Mouse (Mus musculus) embryonic stem cell, embryonic (primary cell): ENCODE data around the gene H2afx.

Experiments
- CTCF ChIA-PET, 4 experiments: fragments of 300-600 bp in 2 of 4; fragments of 350-600 bp in 2 of 4; sonication (Branson Sonifier 250); formaldehyde crosslinking; loops; one replicate each; lab custom pipeline; 2022; ENCODE audit warnings: inconsistent platforms in 2 of 4; lab: Charles Lee
- POLR2A ChIA-PET, 4 experiments: fragments of 300-600 bp in 2 of 4; fragments of 350-600 bp in 2 of 4; sonication (Branson Sonifier 250); formaldehyde crosslinking; loops; one replicate each; lab custom pipeline; 2022; ENCODE audit warnings: antibody characterized with exemption in 4 of 4, inconsistent platforms in 1 of 4; lab: Charles Lee

Gene H2afx

DNA sequence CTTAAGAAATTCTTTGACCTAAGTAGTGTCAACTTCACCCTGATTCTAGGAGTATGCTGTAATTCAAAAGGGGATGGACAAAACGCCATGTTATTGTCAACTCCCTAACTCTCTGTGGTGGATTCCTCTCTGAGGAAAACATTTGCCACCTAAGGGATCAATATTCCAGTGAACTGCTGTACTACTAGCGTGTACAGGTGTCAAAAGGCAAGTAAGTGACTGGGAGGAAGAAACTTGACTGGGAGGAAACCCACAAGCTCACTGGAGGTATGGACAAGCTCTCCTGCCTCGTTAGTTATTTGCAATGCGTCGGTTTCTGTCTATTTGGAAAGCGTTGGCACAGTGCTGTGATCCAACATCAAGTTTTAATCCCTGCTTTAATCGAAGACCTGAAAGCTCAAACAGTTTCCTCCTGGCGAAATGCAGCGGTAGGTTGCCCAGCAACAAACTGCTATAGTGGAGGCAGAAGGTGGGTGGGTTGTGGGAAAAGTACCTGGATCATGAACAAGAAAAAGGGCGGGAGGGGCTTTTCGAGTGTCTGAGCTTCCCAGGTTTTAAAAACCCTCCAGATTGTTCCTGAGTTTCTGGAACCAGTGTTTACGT is 8.6 kb upstream of the H2afx start, which contains the start of gene Dpagt1:
Gene Dpagt1 (plus strand): TSS at position 252 of the 603 bp plus-strand sequence.
- ChIA-PET CTCF (interaction anchor here in 2 of 4 experiments (0.7 to 2.3 kb wide), 12 partner anchors 15 to 249 kb away, joined by 3 to 16 read pairs (median 4); partner anchors contain the start of genes Ccdc153 (in 1 of the 2), Hinfp (in 1 of the 2), Hmbs (in 1 of the 2) and Vps11 (in 1 of the 2)), POLR2A (interaction anchor here (0.6 to 16.0 kb wide), 79 partner anchors 7 to 441 kb away, joined by 3 to 483 read pairs (median 6); partner anchors contain the start of genes H2afx (in 4 of the 4), Cbl (in 3 of the 4), Ccdc84 (in 3 of the 4) and Hinfp (in 3 of the 4))

DNA sequence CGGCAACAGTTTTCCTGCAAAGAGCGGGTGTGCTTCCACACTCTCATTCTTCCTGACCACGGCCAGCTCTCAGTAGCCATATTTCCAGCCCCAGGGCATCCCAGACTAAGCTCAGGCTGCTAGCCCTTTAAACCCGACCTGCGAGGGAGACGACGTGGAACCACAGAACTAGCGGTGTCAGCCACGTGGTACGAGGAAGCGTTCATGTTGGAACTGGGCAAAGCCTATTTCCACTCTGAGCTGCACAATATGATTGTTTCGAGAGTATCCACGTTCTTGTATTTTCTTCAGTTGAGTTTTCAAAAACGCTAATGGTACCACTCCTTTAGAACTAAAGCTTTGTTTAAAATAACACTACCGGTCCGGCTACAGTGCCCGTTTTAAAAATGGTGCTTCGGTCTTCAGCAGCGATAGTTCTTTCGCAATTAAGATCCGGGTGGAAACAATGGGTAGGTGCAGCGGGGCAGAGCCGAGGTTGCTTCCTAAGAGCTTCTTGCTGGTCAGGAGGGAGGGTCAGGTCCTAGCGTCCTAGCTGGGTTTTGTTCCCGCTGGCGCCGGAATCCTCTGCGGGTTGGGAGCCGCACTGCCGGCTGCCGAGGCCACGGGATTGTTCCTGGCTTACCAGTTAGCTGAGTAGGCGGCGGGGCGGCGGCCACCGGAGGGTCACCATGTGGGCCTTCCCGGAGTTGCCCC is 8.0 kb upstream of the H2afx start:
- ChIA-PET CTCF (interaction anchor here in 3 of 4 experiments (0.6 to 2.3 kb wide), 15 partner anchors 16 to 250 kb away, joined by 3 to 16 read pairs (median 4); partner anchors contain the start of genes Cbl (in 1 of the 3), Ccdc153 (in 1 of the 3), Hinfp (in 1 of the 3) and Hmbs (in 1 of the 3)), POLR2A (interaction anchor here (0.5 to 16.0 kb wide), 85 partner anchors 7 to 441 kb away, joined by 3 to 483 read pairs (median 6); partner anchors contain the start of genes H2afx (in 4 of the 4), Cbl (in 3 of the 4), Hinfp (in 3 of the 4) and Hmbs (in 3 of the 4))

DNA sequence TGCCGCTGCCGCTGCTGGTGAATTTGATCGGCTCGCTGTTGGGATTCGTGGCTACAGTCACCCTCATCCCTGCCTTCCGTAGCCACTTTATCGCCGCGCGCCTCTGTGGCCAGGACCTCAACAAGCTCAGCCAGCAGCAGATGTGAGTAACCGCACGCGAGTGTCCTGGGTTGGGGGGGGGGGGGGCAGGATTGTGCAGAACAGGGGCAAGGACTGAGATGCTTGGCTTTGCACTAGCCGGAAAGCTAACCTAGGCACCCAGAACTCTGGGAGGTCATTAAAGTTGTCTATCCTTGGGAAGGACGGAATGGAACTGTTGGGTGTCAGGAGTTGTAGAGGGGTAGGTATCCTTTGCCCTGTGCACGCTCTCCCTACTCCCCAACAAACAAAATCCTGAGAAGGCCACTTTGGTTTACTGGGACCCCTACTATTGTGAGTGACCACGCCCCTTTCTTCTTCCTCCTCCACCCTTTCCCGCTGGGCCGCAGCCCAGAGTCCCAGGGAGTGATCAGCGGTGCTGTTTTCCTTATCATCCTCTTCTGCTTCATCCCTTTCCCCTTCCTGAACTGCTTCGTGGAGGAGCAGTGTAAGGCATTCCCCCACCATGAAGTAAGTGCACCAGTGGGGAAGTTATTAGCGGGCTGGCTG is 7.3 kb upstream of the H2afx start:
- CTCF ChIA-PET: interaction anchor here in 3 of 4 experiments (0.6 to 2.3 kb wide), 11 partner anchors 16 to 258 kb away, joined by 3 to 16 read pairs (median 4); partner anchors contain the start of genes Cbl (in 1 of the 3), Ccdc153 (in 1 of the 3), Hinfp (in 1 of the 3) and Hmbs (in 1 of the 3)
- POLR2A ChIA-PET: interaction anchor here (0.5 to 16.0 kb wide), 73 partner anchors 7 to 260 kb away, joined by 3 to 483 read pairs (median 6); partner anchors contain the start of genes H2afx (in 4 of the 4), Cbl (in 3 of the 4), Hinfp (in 3 of the 4) and Hmbs (in 3 of the 4)

DNA sequence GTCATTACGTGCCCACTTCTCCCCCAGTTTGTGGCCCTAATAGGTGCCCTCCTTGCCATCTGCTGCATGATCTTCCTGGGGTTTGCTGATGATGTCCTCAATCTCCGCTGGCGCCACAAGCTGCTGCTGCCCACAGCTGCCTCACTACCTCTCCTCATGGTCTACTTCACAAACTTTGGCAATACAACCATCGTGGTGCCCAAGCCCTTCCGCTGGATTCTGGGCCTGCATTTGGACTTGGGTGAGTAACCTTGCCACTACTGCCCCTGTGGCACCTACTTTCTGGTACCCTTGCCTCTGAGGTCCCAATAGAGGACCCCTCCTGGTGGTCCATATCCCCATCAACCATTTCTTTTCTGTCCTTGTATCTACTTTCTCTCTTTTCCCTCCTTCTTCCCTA is 6.6 kb upstream of the H2afx start:
- ChIA-PET CTCF (interaction anchor here in 1 of 4 experiments (0.6 kb wide), 1 partner anchor 52 kb away, joined by 4 read pairs; no protein-coding TSS in a partner anchor), POLR2A (interaction anchor here in 3 of 4 experiments (0.7 to 16.0 kb wide), 18 partner anchors 7 to 94 kb away, joined by 3 to 483 read pairs (median 16); partner anchors contain the start of genes C2cd2l (in 2 of the 3), Cbl (in 2 of the 3), H2afx (in 2 of the 3) and Hmbs (in 2 of the 3))

DNA sequence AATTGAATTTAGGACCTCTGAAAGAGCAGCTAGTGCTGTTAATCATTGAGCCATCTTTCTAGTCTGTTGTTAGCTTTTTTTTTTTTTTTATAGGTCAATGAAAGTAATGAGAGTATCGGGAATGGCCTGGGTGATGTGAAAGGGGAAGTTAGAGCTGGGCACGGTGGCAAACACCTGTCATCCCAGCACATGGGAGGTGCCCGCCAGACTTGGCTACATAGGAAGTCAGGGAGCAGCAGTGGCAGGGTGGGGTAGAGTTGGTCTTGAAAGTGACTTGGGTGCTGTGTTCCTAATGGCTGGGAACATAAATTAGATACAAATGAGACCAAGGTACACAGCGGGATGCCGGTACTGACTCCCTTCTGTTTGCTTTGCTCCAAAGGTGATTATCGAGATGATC is 3.8 kb upstream of the H2afx start:
- POLR2A ChIA-PET: interaction anchor here in 3 of 4 experiments (0.6 to 13.8 kb wide), 19 partner anchors 9 to 262 kb away, joined by 3 to 483 read pairs (median 8); partner anchors contain the start of genes C2cd2l (in 3 of the 3), Dpagt1 (in 2 of the 3), Hmbs (in 2 of the 3) and Vps11 (in 2 of the 3)
- CTCF ChIA-PET: interaction anchor here in 3 of 4 experiments (0.5 to 0.6 kb wide), 5 partner anchors 14 to 1469 kb away, joined by 3 to 5 read pairs (median 3); no protein-coding TSS in a partner anchor

DNA sequence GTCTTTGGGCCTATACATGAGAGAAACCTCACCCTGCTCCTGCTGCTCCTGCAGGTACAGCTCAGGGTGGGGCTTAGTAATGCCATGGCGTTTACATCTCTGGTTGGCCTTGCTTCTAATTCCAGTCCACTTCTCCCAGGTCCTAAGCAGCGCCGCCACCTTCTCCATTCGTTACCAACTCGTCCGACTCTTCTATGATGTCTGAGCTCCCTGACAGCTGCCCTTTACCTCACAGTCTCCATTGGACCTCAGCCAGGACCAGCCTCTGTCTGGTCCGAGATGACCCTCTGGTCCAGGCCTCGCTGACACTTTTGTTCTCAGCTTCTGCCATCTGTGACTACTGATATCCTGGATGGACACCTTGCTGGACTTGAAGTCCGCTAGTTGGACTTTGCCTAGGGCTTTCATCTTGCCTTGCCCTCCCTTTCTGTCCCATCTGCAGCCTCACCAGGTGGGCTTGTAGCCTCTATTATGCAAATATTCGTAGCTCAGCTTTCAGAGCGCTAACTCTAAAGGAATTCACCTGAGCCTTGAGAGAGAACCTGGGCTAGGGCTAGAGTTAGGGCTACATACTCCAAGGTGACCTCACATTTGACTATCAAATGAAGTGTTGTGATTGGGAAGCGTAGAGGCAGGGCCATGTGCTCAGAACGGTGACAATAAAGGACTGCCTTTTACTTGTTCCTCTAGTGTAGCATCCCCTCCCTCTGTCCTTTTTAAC is 1.4 kb upstream of the H2afx start:
- ChIA-PET CTCF (interaction anchor here in 2 of 4 experiments (0.6 to 2.0 kb wide), 9 partner anchors 9 to 258 kb away, joined by 3 to 10 read pairs (median 3); partner anchors contain the start of genes C2cd2l (in 1 of the 2), Hmbs (in 1 of the 2) and Vps11 (in 1 of the 2)), POLR2A (interaction anchor here (0.5 to 13.8 kb wide), 66 partner anchors 11 to 743 kb away, joined by 3 to 483 read pairs (median 12); partner anchors contain the start of genes C2cd2l (in 3 of the 4), Dpagt1 (in 3 of the 4), Hinfp (in 3 of the 4) and Hmbs (in 3 of the 4))

DNA sequence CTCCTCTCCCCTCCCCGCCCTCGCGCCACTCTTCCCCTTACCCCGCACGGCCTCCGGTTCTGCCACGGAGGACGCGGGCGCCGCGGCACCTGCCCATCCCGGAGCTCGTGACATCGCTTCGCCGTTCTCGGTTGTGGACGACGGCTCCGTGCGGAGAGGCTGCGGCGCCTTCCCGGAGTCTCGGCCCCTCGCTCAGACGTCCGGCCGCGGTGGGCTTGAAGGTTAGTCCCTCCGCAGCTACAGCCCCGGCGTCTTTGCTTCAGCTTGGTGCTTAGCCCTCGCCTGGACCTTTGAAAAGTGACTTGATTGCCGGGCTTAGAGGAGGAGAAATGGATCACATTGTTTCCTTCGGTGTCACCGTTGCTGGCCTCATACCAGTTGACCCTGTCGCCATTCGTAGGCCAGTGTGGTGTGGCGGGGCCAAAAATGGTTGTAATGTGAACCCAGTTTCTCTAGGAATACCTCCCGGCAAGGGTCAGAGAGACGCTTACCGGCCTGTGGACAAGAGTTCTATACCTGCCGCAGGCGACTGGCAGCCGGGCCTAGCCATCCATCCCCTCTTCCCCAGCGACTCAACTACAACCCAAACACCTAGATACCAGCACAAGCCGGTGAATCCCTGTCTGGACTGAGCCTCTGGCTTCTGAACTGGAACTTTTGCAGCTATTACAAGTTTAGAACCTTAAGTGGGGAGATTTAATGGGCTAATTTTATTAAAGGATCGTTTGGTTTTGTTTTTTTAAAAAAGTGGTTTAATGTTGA is 1.0 kb downstream of the H2afx start:
- ChIA-PET CTCF (interaction anchor here in 2 of 4 experiments (0.7 to 2.3 kb wide), 11 partner anchors 9 to 1405 kb away, joined by 3 to 17 read pairs (median 3); partner anchors contain the start of genes Hmbs (in 2 of the 2), Bcl9l (in 1 of the 2), Nlrx1 (in 1 of the 2) and Vps11 (in 1 of the 2)), POLR2A (interaction anchor here (0.5 to 13.8 kb wide), 133 partner anchors 8 to 1181 kb away, joined by 3 to 483 read pairs (median 7); partner anchors contain the start of genes C2cd2l (in 4 of the 4), Cbl (in 4 of the 4), Dpagt1 (in 4 of the 4) and Hmbs (in 4 of the 4))

DNA sequence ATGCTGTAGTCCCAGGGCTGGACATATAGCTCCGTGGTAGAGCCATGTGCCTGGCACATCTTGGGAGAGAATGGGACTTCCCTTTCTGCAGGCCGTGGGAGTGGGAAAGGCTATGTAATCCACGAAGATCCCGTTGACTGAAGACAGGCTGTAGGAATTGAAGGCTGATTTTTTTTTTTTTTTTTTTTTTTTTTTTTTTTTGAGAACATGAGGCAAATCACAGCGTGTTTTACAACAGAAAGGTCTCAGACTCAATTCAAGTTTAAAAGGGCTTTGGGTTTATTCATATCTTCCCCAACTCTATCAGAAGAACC is 1.6 kb downstream of the H2afx start:
- ChIA-PET POLR2A (interaction anchor here (0.7 to 13.8 kb wide), 60 partner anchors 9 to 1105 kb away, joined by 3 to 483 read pairs (median 23); partner anchors contain the start of genes C2cd2l (in 4 of the 4), Dpagt1 (in 4 of the 4), Hinfp (in 3 of the 4) and Hmbs (in 3 of the 4)), CTCF (interaction anchor here in 2 of 4 experiments (0.7 to 2.3 kb wide), 3 partner anchors 8 to 1404 kb away, joined by 3 to 17 read pairs (median 4); partner anchors contain the start of genes Hmbs (in 1 of the 2) and Vps11 (in 1 of the 2))

DNA sequence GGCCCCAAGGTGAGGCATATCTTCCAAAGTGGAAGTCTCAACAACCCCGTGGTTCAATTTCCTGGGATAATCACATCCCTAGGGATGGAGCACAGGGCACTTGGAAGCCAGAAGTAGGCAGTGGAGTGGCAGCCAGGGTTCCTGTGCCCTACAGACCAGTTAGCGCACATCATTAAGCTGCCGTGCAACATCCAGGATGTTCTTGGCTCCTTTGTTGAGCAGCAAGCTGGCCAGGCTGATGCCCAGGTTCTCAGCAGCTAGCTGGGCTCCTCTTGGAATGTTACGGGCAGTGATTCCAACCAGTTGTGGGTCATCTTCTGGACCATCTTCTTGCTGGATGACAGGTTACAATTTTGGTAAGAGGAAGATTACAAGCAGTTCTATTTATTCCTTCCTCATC is 2.0 kb downstream of the H2afx start:
- ChIA-PET POLR2A (interaction anchor here (0.7 to 13.8 kb wide), 40 partner anchors 9 to 205 kb away, joined by 3 to 483 read pairs (median 62); partner anchors contain the start of genes Dpagt1 (in 4 of the 4), C2cd2l (in 3 of the 4), Hmbs (in 3 of the 4) and Abcg4 (in 2 of the 4)), CTCF (interaction anchor here in 1 of 4 experiments (0.6 to 1.2 kb wide), 2 partner anchors 25 to 316 kb away, joined by 3 to 4 read pairs; partner anchors contain the start of gene Vps11)

DNA sequence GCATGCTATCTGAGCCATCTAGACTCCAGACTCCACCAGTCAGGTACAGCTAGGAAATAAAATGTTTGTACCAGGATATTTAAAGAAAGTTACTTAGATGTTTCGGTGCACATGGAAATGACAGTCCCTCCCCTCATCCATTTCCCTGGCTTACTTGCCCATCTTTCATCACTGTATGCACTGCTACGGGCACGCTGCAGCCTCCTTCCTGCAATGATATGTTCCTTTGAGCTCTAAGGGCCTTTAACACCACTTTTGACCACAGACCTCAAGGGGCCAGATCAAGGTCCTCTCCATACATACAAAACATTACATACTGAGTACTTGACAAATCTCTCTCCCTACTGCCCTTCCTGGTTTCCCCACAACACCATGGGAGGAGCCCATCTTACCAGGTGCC is 2.5 kb downstream of the H2afx start:
- ChIA-PET POLR2A (interaction anchor here (0.7 to 13.8 kb wide), 35 partner anchors 8 to 205 kb away, joined by 3 to 483 read pairs (median 14); partner anchors contain the start of genes Dpagt1 (in 4 of the 4), C2cd2l (in 3 of the 4), Hmbs (in 3 of the 4) and Cbl (in 2 of the 4)), CTCF (interaction anchor here in 1 of 4 experiments (0.6 to 1.2 kb wide), 3 partner anchors 25 to 316 kb away, joined by 3 to 4 read pairs (median 4); partner anchors contain the start of gene Vps11)

DNA sequence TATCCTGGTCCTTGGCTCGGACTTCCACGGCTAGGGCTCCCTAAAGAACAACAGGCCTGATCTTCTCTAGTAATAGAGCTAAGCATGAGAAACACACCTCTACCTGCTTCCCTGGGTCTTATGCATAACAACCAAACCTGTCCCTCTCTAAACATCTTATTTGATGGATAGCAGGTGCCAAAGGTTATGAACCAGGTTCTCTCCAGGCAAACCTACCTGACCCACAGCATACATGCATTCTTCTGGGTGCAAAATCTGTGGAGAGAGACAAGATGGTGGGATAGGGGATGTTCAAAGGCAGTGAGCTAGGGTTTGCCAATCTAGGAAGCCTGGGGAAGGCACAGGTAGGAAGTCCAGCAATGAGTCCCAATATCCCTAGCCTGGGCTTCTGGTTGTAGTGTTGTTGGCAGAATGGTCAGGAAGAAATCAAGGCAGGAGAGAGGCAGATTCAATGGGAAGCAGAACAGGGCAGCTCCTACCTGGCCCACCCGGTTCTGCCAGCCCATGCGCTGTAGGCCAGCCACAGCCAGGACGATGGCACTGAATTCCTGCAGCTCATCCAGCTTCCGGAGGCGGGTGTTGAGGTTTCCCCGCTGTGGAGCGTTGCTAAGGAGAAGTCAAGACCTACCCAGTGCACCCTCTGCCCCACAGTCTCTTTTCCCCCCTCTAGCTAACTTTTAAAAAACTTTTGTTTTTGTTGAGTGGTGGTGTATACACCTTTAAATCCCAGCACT is 3.1 kb downstream of the H2afx start:
- ChIA-PET CTCF (interaction anchor here in 2 of 4 experiments (0.7 to 1.3 kb wide), 5 partner anchors 24 to 228 kb away, joined by 3 to 5 read pairs (median 4); partner anchors contain the start of gene Vps11 (in 1 of the 2)), POLR2A (interaction anchor here (0.6 to 13.8 kb wide), 41 partner anchors 8 to 903 kb away, joined by 3 to 483 read pairs (median 4); partner anchors contain the start of genes C2cd2l (in 3 of the 4), Dpagt1 (in 3 of the 4), Vps11 (in 3 of the 4) and Hmbs (in 2 of the 4))

DNA sequence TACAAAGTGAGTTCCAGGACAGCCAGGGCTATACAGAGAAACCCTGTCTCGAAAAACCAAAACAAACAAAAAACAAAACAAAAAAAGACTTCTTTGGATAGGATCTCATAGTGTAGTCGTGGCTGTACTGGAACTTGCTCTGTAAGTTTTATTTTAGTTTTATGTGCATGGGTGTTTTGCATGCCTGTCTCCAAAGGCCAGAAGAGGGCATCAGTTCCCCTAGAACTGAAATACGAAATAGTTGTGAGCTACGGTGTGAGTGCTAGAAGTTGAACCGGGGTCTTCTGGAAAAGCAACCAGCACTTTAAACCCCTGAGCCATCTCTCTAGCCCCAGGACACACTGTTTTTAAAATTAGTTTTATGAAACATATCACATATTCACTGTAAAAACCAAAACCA is 4.1 kb downstream of the H2afx start:
- POLR2A ChIA-PET: interaction anchor here (0.6 to 13.8 kb wide), 19 partner anchors 7 to 554 kb away, joined by 3 to 483 read pairs (median 33); partner anchors contain the start of genes Vps11 (in 3 of the 4), C2cd2l (in 2 of the 4), Dpagt1 (in 2 of the 4) and Ccdc84 (in 1 of the 4)

DNA sequence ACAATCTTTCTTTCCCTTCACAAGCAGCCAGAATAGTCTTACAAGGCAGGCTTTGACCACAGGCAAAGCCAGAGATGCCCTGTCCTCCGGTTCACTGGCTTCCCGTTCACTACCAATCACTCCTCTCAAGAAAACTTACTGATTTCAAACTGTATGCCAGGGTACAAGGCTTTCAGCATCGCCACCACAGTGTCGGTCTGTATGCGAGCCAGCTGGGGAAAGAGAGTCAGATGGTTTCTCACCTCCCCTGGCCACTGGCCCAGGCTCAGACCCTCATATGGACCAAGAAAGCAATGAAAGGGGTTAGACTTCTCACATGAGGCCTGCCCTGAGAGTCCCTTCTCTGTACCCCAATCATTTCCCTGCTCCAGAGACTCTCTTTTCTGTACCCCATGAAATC is 7.0 kb downstream of the H2afx start:
- CTCF ChIA-PET: no interaction called here
- POLR2A ChIA-PET: interaction anchor here in 2 of 4 experiments (1.0 to 8.5 kb wide), 9 partner anchors 7 to 47 kb away, joined by 3 to 446 read pairs (median 36); partner anchors contain the start of genes Dpagt1 (in 2 of the 2), H2afx (in 2 of the 2) and Hyou1 (in 2 of the 2)

More for the DNA sequence above, 4.1 kb downstream of the H2afx start:
- CTCF ChIA-PET: interaction anchor here in 3 of 4 experiments (0.6 to 1.8 kb wide), 9 partner anchors 9 to 430 kb away, joined by 3 to 13 read pairs (median 5); partner anchors contain the start of genes Vps11 (in 2 of the 3) and C2cd2l (in 1 of the 3)
